Mouse (Mus musculus): ENCODE results near the gene Kcnj2.

The Kcnj2 gene

DNA sequence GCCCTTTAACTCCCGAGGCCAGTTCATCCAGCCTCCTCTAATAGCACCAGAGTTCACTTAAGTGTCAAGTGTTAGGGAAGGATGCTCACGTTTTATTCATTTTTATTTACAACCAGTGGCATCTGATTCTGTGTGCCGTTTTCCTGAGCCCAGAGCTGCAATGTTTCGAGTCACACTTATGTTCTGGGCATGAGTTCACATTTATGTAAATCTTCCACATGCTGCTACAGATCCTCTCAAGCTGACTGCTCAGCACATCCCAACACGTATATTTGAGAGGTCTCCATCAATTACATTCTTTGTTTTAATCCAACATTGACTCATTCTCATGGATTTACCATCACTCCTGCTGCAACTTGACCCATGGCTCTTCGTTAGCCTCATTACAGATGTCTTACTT, 25.2 kb downstream of the Kcnj2 start:
- in situ Hi-C loops (cut with MboI, MseI) = no loop called here

DNA sequence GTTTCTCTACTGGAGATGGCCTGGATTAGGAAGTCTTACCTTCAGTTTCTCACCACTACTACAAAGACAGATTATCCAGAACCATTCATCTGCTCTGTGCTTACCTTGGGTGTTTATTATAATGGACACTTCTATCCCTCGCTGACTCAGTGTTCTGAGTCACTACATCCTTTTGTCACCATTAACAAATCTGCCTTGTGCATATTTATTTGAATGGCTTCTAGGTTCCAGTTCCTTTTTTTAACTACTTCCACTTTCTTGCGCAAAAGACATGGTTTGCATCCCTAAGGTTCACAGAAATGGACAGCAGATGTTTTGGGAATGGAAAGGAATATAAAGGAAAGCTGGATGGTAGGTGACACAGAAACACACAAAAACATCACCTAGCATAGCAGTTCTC, 27.0 kb downstream of the Kcnj2 start:
- in situ Hi-C loops (cut with MboI, MseI) = no loop called here

DNA sequence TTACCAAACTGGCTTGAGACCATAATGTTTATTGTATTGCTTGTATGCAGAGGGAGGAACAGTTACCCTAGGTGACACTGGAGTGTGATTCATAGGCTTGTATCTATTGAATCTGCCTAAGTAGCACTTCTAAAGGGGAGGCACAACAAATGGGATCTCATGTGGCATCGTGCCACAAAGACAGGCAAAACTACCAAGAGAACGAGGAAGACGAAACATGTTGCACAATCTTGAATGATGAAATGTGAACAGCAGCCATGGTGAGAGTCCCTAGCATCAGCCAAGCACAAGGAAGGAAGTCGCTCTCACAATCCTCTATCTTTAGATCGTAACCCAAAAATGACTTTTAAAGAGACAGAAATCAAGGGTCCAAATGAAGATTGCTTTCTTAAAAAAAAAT, 30.6 kb downstream of the Kcnj2 start:
- in situ Hi-C loops (cut with MboI, MseI) = no loop called here

DNA sequence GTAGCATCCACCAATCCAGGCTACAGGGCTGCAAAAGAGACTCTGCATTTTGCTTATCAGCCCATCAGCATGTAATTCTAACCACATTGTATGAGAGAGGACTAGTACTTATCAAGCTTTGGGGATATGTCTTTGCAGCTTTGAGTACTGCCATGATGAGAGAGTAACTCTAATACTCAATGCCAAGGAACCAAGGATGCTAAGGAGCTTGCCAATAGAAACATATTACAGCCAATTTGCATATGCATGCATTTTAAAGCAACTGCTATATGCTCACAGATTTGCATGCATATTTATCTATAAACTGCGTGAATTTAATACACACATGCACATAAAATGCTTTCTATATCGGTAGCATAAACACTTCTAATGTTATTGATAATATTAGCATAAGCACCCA, 34.2 kb downstream of the Kcnj2 start:
- in situ Hi-C loops (cut with MboI, MseI) = no loop called here

DNA sequence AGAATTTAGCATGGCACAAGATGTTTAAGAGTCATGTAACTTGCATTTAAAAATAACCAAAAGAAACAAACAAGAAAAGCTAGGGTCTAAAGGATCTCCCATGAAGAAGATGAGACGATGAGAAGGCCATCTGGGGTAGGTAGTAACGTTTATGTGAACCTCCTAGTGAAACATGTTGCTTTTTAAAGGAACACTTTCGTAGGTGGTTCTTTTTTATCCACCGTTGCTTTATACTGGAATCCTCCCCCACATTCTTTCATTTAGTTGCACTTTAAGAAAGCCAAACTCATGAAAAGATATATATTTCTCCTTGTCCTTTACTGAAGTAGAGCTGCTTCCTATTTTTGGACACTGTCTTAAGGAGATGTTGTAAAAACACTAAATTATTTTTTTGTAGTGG, 34.7 kb downstream of the Kcnj2 start:
- in situ Hi-C loops (cut with MboI, MseI) = no loop called here

DNA sequence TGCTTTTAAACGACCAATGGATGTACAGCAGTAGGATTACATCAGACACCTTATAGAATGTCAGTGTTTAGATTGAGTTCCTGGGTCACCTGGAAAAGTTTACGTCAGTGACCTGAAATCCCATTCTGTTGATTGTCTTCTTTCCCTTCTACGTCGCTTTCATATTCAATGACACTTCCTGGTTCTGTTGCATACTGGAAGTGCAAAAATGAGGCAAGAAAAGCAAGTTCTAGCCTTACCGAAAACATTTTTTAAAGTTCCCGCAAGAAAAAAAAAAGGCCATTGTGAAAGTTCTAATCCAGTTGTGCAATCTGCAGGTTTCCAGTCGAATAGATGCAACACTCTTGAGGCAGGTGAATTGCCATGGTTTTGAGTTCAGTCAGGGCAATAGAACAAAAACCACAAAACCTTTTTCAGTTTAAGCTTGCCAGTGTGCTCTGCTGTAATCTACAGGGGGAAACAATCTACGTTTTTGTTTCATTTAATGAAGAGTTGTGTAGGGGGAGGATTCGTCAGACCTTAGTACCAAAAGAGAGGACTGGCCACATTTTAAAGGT, 35.7 kb downstream of the Kcnj2 start:
- in situ Hi-C loops (cut with MboI, MseI) = no loop called here

DNA sequence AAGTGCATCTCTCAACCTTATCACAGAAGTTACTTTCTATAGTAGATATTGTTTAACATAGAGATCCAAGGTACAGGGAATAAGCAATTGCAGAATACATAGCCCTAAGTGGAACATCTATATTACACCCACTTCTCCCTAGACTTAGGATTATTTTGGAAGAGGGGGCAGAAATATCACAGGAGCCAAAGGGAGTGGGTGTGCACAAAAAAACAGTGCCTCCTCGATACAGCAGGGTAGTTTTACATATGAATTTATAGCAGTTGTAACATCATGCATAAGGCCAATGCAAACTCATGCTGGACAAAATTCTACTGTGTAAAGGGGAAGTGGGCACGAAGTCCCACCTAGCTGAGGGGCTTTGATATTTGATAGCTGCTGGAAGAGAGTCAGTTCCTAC, 38.5 kb downstream of the Kcnj2 start:
- in situ Hi-C loops (cut with MboI, MseI) = no loop called here

DNA sequence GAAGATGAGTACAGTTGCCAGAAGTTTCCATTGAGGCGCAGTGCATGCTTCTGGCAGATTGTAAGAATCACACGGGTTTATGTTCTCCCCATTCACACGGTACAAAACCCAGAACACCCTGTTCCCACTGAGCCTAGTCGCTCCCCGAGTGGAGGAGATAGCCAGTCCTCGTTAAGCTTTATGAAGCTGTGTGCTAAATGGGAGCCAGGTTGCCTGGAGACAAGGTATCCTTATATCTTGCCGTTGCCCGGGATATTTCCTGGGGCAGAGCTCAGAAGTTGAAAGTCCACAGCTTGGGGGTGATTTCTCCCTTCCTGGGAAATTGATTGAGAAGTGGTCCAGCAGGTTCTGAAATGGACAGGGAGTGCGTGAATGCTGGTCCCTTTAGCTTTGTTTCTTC, 42.2 kb downstream of the Kcnj2 start:
- in situ Hi-C loops (cut with MboI, MseI) = no loop called here

DNA sequence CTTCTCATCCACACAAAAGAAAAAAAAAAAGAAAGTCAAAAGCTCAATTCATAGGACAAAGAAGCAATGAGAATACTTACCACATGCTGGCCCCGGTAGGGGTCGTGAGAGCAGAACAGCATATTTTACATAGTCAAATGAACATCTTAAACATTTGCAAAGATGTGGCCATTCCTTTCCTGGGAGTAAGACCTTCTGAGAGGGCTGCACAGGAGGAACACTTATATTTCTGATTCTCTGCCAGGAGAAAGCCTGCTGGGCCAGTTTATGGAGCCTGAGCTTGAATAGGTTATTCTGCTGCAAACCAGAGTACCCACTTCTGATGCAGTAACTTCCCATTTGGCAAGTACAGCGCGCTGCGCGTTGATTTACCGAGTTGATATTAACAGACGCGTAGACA, 55.5 kb downstream of the Kcnj2 start:
- in situ Hi-C loops (cut with MboI, MseI) = no loop called here

DNA sequence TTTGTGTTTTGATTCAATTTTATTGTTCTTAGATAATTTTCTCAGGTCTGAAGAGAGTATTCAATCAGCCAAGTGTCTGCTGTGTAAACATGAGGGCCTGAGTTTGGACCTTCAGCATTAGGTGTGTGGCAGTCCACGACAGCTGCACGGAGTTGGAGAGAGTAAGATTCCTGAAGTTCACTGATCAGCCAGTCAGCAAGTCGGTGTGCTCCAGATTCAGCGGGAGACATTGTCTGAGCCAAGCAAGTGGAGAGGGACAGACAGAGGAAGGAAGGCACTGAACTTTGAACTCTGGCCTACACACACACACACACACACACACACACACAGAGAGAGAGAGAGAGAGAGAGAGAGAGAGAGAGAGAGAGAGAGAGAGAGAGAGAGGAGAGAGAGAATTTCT, 57.4 kb downstream of the Kcnj2 start:
- in situ Hi-C loops (cut with MboI, MseI) = no loop called here

DNA sequence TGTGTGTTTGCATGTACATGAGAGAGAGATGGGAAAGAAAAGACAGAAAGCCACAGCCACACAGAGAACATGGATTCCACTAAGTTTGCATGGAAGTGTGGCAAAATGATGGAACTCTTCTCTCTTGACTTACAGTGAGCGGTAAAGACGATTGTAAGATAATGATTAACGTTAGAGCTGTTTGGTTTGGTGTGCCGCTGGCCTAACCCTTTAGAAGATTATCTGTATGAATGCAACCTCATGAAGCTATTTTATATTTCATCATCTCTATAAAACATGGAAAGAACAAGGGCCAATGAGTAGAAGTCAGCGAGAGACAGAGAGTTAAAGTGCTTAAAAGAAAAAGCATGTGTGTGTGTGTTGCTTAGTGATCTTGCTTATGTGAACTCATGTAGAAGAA, 60.0 kb downstream of the Kcnj2 start:
- in situ Hi-C loops (cut with MboI, MseI) = no loop called here
